6 mouse cellular contexts compared by ENCODE assay signal in genomic region chr5:34880307-34880706, GRCm38 (mm10). TPM values are rescaled to one million over a fixed set of nuclear protein-coding genes. Genes with fewer than 3 reads are reported as not detected.
DNase-seq lines count a peak whose midpoint lies in the region; ATAC-seq and TF ChIP-seq lines count a peak whose summit lies in the region.
"Not testable (repeated sequence)": the region's sequence is repeated elsewhere in the genome, so short reads cannot be mapped to it uniquely, and the experiment has no call there.

No protein-coding gene starts in this region.

- TF ChIP-seq POLR2A in MEL (IDR thresholded peaks at IDR 0.05; ENCODE audit: control insufficient read depth in 1 of 2, insufficient read depth in 1 of 2, low read depth in 1 of 2, low read length in 2 of 2, poor library complexity in 1 of 2): not testable (repeated sequence)

- 81% methylated on average over 3 of the region's 3 CpGs for WGBS in liver, embryonic 11.5 days
- WGBS in liver, embryonic 13.5 days (ENCODE audit: insufficient replicate concordance): 47% methylated on average over 3 of the region's 3 CpGs
- 41% methylated on average over 3 of the region's 3 CpGs for WGBS in liver, embryonic 15.5 days (ENCODE audit: insufficient replicate concordance)
- 62% methylated on average over 3 of the region's 3 CpGs for WGBS in liver, postnatal 0 days (ENCODE audit: insufficient replicate concordance)

- not testable (repeated sequence) for TF ChIP-seq CTCF in MEL (IDR thresholded peaks at IDR 0.05 in 2 of 3, conservative IDR thresholded peaks at IDR 0.05 in 1 of 3; ENCODE audit: control insufficient read depth in 1 of 3, insufficient read depth in 1 of 3, low read depth in 2 of 3, low read length in 3 of 3, poor library complexity in 1 of 3, severe bottlenecking in 1 of 3); liver, postnatal 0 days (IDR thresholded peaks at IDR 0.05; ENCODE audit: low read depth)

- H3K79me2 ChIP-seq in MEL (ENCODE audit: control insufficient read depth, insufficient read depth, low read length, poor library complexity): not testable (repeated sequence)

- peaks cover 17 to 47% of the 10 kb centered on the region in 2 experiments for H3K36me3 ChIP-seq in MEL (ENCODE audit: control insufficient read depth in 1 of 2, insufficient read depth in 2 of 2, low read length in 2 of 2)
- peaks cover 27% of the 10 kb centered on the region for H3K36me3 ChIP-seq in liver, embryonic 11.5 days (ENCODE audit: control insufficient read depth, insufficient read depth, low read length)
- H3K36me3 ChIP-seq in liver, embryonic 13.5 days: peaks cover 72% of the 10 kb centered on the region
- H3K36me3 ChIP-seq in liver, embryonic 15.5 days (replicated peaks): peaks cover 79% of the 10 kb centered on the region
- peaks cover 66% of the 10 kb centered on the region for H3K36me3 ChIP-seq in liver, postnatal 0 days (replicated peaks; ENCODE audit: insufficient read depth, low read length)

- not testable (repeated sequence) for H3K4me2 ChIP-seq in liver, embryonic 11.5 days; liver, postnatal 0 days (ENCODE audit: low read depth, low read length)
- peak overlapping the region; percentile 39; the same call in 1 of the 2 replicates for H3K4me2 ChIP-seq in liver, embryonic 13.5 days
- H3K4me2 ChIP-seq in liver, embryonic 15.5 days: peak overlapping the region; percentile 31; the same call in 1 of the 2 replicates

- peak; percentile 34; the same call in 1 of the 2 replicates for ATAC-seq in liver, embryonic 11.5 days (replicated peaks; ENCODE audit: low FRiP score)
- peak; percentile 30; the same call in 1 of the 2 replicates for ATAC-seq in liver, embryonic 13.5 days (ENCODE audit: low read depth)
- peak; percentile 44 for ATAC-seq in liver, embryonic 15.5 days (ENCODE audit: insufficient read depth)
- not testable (repeated sequence) for ATAC-seq in liver, postnatal 0 days

- 0 out of 2 replicates have a peak overlapping the region, but pooled peaks have one; percentile 11 for H3K27ac ChIP-seq in MEL (ENCODE audit: control insufficient read depth, low read depth, low read length)
- H3K27ac ChIP-seq in liver, embryonic 11.5 days (ENCODE audit: low read depth, low read length): peak overlapping the region; percentile 44; the same call in 1 of the 2 replicates
- peak overlapping the region; percentile 96 for H3K27ac ChIP-seq in liver, embryonic 13.5 days
- H3K27ac ChIP-seq in liver, embryonic 15.5 days (replicated peaks): peak overlapping the region; percentile 87
- H3K27ac ChIP-seq in liver, postnatal 0 days (ENCODE audit: low read depth): not testable (repeated sequence)

- not testable (repeated sequence) for H3K9ac ChIP-seq in MEL (ENCODE audit: control insufficient read depth, low read depth, low read length, poor library complexity, severe bottlenecking); liver, embryonic 11.5 days (ENCODE audit: low read depth, low read length); liver, embryonic 13.5 days; liver, embryonic 15.5 days; liver, postnatal 0 days (replicated peaks)

- H3K4me1 ChIP-seq in MEL (ENCODE audit: control insufficient read depth in 1 of 2, insufficient read depth in 2 of 2, low read length in 2 of 2): peaks cover 13 to 15% of the 10 kb centered on the region in 2 experiments
- H3K4me1 ChIP-seq in liver, embryonic 11.5 days (replicated peaks; ENCODE audit: control insufficient read depth, insufficient read depth, low read length); liver, postnatal 0 days (ENCODE audit: insufficient read depth): not testable (repeated sequence)
- peaks cover 36% of the 10 kb centered on the region for H3K4me1 ChIP-seq in liver, embryonic 13.5 days (replicated peaks)
- peaks cover 36% of the 10 kb centered on the region for H3K4me1 ChIP-seq in liver, embryonic 15.5 days (replicated peaks)

- H3K27me3 ChIP-seq in MEL (ENCODE audit: control insufficient read depth in 1 of 2, insufficient read depth in 2 of 2, low read length in 2 of 2); liver, embryonic 11.5 days (replicated peaks; ENCODE audit: control insufficient read depth, insufficient read depth, low read length); liver, embryonic 13.5 days; liver, embryonic 15.5 days; liver, postnatal 0 days (ENCODE audit: insufficient read depth, low read length): not testable (repeated sequence)

- TF ChIP-seq EP300 in MEL (IDR thresholded peaks at IDR 0.05; ENCODE audit: low read depth in 1 of 2, low read length in 2 of 2): peak in 1 of 2 experiments; percentile 26; a peak in 1 of 4 replicates
- not testable (repeated sequence) for TF ChIP-seq EP300 in liver, postnatal 0 days (IDR thresholded peaks at IDR 0.05; ENCODE audit: low read depth)

- not testable (repeated sequence) for TF ChIP-seq RAD21 in MEL (IDR thresholded peaks at IDR 0.05; ENCODE audit: low read depth, low read length)

- H3K4me3 ChIP-seq in MEL (ENCODE audit: control insufficient read depth in 1 of 2, insufficient read depth in 1 of 2, low read depth in 2 of 2, low read length in 2 of 2); liver, embryonic 11.5 days (ENCODE audit: low read depth, low read length); liver, embryonic 13.5 days (replicated peaks); liver, embryonic 15.5 days (replicated peaks); liver, postnatal 0 days (ENCODE audit: low read depth, low read length): not testable (repeated sequence)

- H3K9me3 ChIP-seq in MEL (replicated peaks; ENCODE audit: insufficient read depth, low read length); liver, embryonic 11.5 days (ENCODE audit: control insufficient read depth, low read length); liver, embryonic 13.5 days (replicated peaks); liver, embryonic 15.5 days (replicated peaks); liver, postnatal 0 days (ENCODE audit: low read length): not testable (repeated sequence)

- DNase-seq in MEL (ENCODE audit: low read depth, low spot score); liver, embryonic 11.5 days (ENCODE audit: low spot score): not testable (repeated sequence)
- peak; percentile 53 for DNase-seq in c-Kit-positive CD71-positive TER-119-positive erythroid progenitor cells, embryonic 14.5 days (ENCODE audit: low spot score)
- DNase-seq in liver, embryonic 13.5 days: peak; percentile 45
- DNase-seq in liver, postnatal 0 days: peak; percentile 8

TF ChIP-seq in MEL, 35 proteins besides CTCF, POLR2A, EP300 and RAD21:
- TF ChIP-seq MXI1 (IDR thresholded peaks at IDR 0.05; ENCODE audit: low read depth, low read length) (peak; percentile 26; the same call in 1 of the 2 replicates), GATA1 (IDR thresholded peaks at IDR 0.05; ENCODE audit: low read depth, low read length) (0 out of 2 replicates have a peak, but pooled peaks have one; percentile 22)

RNA-seq across cellular contexts. Expression of gene Msantd1, which starts 27.5 kb away (rescaled TPM):
- total RNA-seq in MEL (2012; rRNA removed): 0.26 and 0.27 TPM in 2 replicates
- polyA plus RNA-seq in MEL (2012; ENCODE audit: insufficient read depth in 1 of 2, insufficient read length in 2 of 2, low read depth in 1 of 2, low replicate concordance in 2 of 2, missing spikeins in 1 of 2): under 1 TPM in 1 of 2 experiments, not detected in 1; 0.88 TPM
- 0.48 and 0.95 TPM in 2 replicates for polyA plus RNA-seq in liver, embryonic 11.5 days (2014; fragmentation: Nextera tagmentation; extraction: Ambion mirVana)
- 0.17 and 0.24 TPM in 2 replicates for polyA plus RNA-seq in liver, embryonic 13.5 days (2015; fragmentation: Nextera tagmentation; extraction: Ambion mirVana)
- 0.10 and 0.30 TPM in 2 replicates for polyA plus RNA-seq in liver, embryonic 15.5 days (2015; fragmentation: Nextera tagmentation; extraction: Ambion mirVana)
- polyA plus RNA-seq in liver, postnatal 0 days (2015; fragmentation: Nextera tagmentation; extraction: Ambion mirVana): 0.05 and 0.22 TPM in 2 replicates
